12 mouse cellular contexts compared by ENCODE assay signal in the genomic region with DNA sequence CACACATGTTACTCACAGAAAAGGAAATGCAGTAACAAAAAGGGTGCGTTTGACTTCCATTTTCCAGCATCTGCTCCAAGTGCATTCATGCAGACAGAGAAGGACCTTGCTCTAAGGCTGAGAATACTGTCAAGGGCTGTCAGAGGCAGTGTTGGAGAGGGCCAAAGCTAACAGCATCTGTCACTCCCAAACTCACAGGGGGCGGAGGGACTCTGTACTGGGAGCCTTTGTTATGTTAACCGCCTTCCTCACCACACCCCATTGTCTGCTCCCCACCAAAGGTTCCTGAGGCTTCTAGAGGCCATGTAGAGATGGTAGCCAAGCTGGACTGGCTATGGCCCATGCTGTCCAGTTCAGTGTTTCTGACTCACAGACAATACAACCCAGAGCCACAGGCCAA.
DNase-seq lines count a peak whose midpoint lies in the region; ATAC-seq lines count a peak whose summit lies in the region.
"Had no signal": no experiment of that assay in that cellular context is flagged by ENCODE, and none has a peak within 500 bp of the region (broad histone marks: within the 10 kb centered on the region; RNA-seq: fewer than 3 reads in every experiment).

No protein-coding gene starts in this region.

- peak; percentile 80 for ATAC-seq in hindbrain, embryonic 12.5 days (ENCODE audit: low FRiP score)
- no peak for ATAC-seq in midbrain, embryonic 16.5 days
- ATAC-seq: CD4-positive, CD25-positive, alpha-beta regulatory T cell, adult 4 months had no signal

- H3K27me3 ChIP-seq in hindbrain, embryonic 12.5 days = no peaks in the 10 kb centered on the region
- no peaks in the 10 kb centered on the region for H3K27me3 ChIP-seq in midbrain, embryonic 16.5 days (ENCODE audit: control insufficient read depth, insufficient read depth, low read depth, low read length)
- H3K27me3 ChIP-seq: embryonic facial prominence, embryonic 13.5 days; kidney, embryonic 15.5 days had no signal

- peak; percentile 81 for DNase-seq in R1 (ENCODE audit: low read depth, low spot score)
- peak; percentile 17 for DNase-seq in embryo, embryonic 9.5 days (ENCODE audit: extremely low spot score)
- DNase-seq in urinary bladder, postnatal 36 days (ENCODE audit: low spot score in 2 of 2) = no peak
- DNase-seq in left cerebral cortex, postnatal 14 days (ENCODE audit: low spot score in 2 of 2) = no peak
- DNase-seq in right cerebral cortex, adult 18-20 months = no peak
- DNase-seq: cerebellum, adult 2 months; lung, embryonic 14.5 days had no signal

- H3K4me3 ChIP-seq in hindbrain, embryonic 12.5 days = no peak overlapping the region
- no peak overlapping the region for H3K4me3 ChIP-seq in midbrain, embryonic 16.5 days (ENCODE audit: low read depth, low read length)
- H3K4me3 ChIP-seq: embryonic facial prominence, embryonic 13.5 days; kidney, embryonic 15.5 days had no signal

- no peaks in the 10 kb centered on the region for H3K9me3 ChIP-seq in hindbrain, embryonic 12.5 days (replicated peaks)
- H3K9me3 ChIP-seq in midbrain, embryonic 16.5 days (replicated peaks; ENCODE audit: control insufficient read depth, low read length, poor library complexity, severe bottlenecking) = no peaks in the 10 kb centered on the region
- H3K9me3 ChIP-seq: kidney, embryonic 15.5 days had no signal

- H3K4me1 ChIP-seq in hindbrain, embryonic 12.5 days = peaks cover 6% of the 10 kb centered on the region; the same call in 1 of the 2 replicates
- no peaks in the 10 kb centered on the region for H3K4me1 ChIP-seq in midbrain, embryonic 16.5 days (ENCODE audit: control insufficient read depth, insufficient read depth, low read length)
- H3K4me1 ChIP-seq: kidney, embryonic 15.5 days had no signal

- 20% methylated on average over 3 of the region's 3 CpGs for WGBS in hindbrain, embryonic 12.5 days
- 16% methylated on average over 3 of the region's 3 CpGs for WGBS in midbrain, embryonic 16.5 days

- no peak overlapping the region for H3K9ac ChIP-seq in hindbrain, embryonic 12.5 days
- H3K9ac ChIP-seq in midbrain, embryonic 16.5 days (ENCODE audit: low read depth, low read length) = no peak overlapping the region
- H3K9ac ChIP-seq: embryonic facial prominence, embryonic 13.5 days; kidney, embryonic 15.5 days; lung, embryonic 14.5 days had no signal

- no peaks in the 10 kb centered on the region for H3K36me3 ChIP-seq in hindbrain, embryonic 12.5 days
- no peaks in the 10 kb centered on the region for H3K36me3 ChIP-seq in midbrain, embryonic 16.5 days (ENCODE audit: control insufficient read depth, insufficient read depth, low read length)
- H3K36me3 ChIP-seq: embryonic facial prominence, embryonic 13.5 days; kidney, embryonic 15.5 days had no signal

- H3K4me2 ChIP-seq in hindbrain, embryonic 12.5 days (replicated peaks) = no peak overlapping the region
- no peak overlapping the region for H3K4me2 ChIP-seq in midbrain, embryonic 16.5 days (ENCODE audit: low read length)
- H3K4me2 ChIP-seq: embryonic facial prominence, embryonic 13.5 days; kidney, embryonic 15.5 days; lung, embryonic 14.5 days had no signal

- intact Hi-C loops in left cerebral cortex, postnatal 14 days (cut with DNase I) = loop anchor here (5.0 to 10.0 kb wide), 2 partner anchors 115 to 288 kb away; no protein-coding TSS in a partner anchor

- H3K27ac ChIP-seq in hindbrain, embryonic 12.5 days = peak overlapping the region; percentile 70
- H3K27ac ChIP-seq in midbrain, embryonic 16.5 days (ENCODE audit: low read length) = peak overlapping the region; percentile 35; the same call in 1 of the 2 replicates
- H3K27ac ChIP-seq: embryonic facial prominence, embryonic 13.5 days; kidney, embryonic 15.5 days had no signal

Comparison
In these comparisons a context has a peak if more than half of its experiments do, and no peak if none do; other contexts are left out.
1. DNase-seq: peak in R1 (single experiment) and embryo, embryonic 9.5 days (single experiment); none in urinary bladder, postnatal 36 days (0 of 2), left cerebral cortex, postnatal 14 days (0 of 2) and right cerebral cortex, adult 18-20 months (single experiment).